Mouse (Mus musculus): ENCODE measurements at regions not wholly inside any gene's neighbourhood (a gene's known extent, or its start where the extent isn't known, plus 50 kb on each side); places are given as distances from the start of the nearest gene placed in this dataset.
"Not testable (repeated sequence)": the region's sequence is repeated elsewhere in the genome, so short reads cannot be mapped to it uniquely, and the experiment has no call there.

GRCm38 (mm10) chr12:92891663-92892062, 1042.7 kb upstream of the Sel1l start:
- TF ChIP-seq EP300, CTCF (IDR thresholded peaks at IDR 0.05; ENCODE audit: low read depth): not testable (repeated sequence)
